ENCODE assay signal across 8 mouse cellular contexts in genomic region chr12:80691671-80692091, GRCm38 (mm10). TPM values are rescaled to one million over a fixed set of nuclear protein-coding genes. Genes with fewer than 3 reads are reported as not detected.
A peak's percentile ranks its signal among the peaks of the same experiment; 100 is the strongest.
DNase-seq lines count a peak whose midpoint lies in the region; ATAC-seq and TF ChIP-seq lines count a peak whose summit lies in the region.
"Had no signal": no experiment of that assay in that cellular context is flagged by ENCODE, and none has a peak within 500 bp of the region (broad histone marks: within the 10 kb centered on the region; RNA-seq: fewer than 3 reads in every experiment).

No protein-coding gene starts in this region.

- TF ChIP-seq EP300 in ES-Bruce4 (IDR thresholded peaks at IDR 0.05; ENCODE audit: insufficient read depth, low read depth, low read length): no peak

- H3K4me3 ChIP-seq in ES-Bruce4 (ENCODE audit: low read depth, low read length): peak overlapping the region; percentile 74
- peak overlapping the region; percentile 51; the same call in 1 of the 2 replicates for H3K4me3 ChIP-seq in intestine, embryonic 14.5 days (ENCODE audit: low read depth, low read length)
- H3K4me3 ChIP-seq in liver, embryonic 16.5 days (ENCODE audit: low read depth, low read length): no peak overlapping the region; the same call in 1 of the 2 replicates
- H3K4me3 ChIP-seq: myocyte had no signal

- DNase-seq in adipocyte (ENCODE audit: low spot score): peak; percentile 12
- peak; percentile 63 for DNase-seq in intestine, embryonic 14.5 days (ENCODE audit: low spot score)
- peak; percentile 83 for DNase-seq in yolk sac, embryonic 10.5 days (ENCODE audit: low spot score)
- DNase-seq in ovary, postnatal 36 days (ENCODE audit: low spot score): no peak

- TF ChIP-seq POLR2A in ES-Bruce4 (IDR thresholded peaks at IDR 0.05; ENCODE audit: insufficient read depth, low read length): no peak

- no peak for TF ChIP-seq CTCF in ES-Bruce4 (IDR thresholded peaks at IDR 0.05; ENCODE audit: low read depth, low read length)

- H3K27me3 ChIP-seq in ES-Bruce4 (ENCODE audit: control insufficient read depth, insufficient read depth, low read length, poor library complexity, severe bottlenecking): no peaks in the 10 kb centered on the region
- H3K27me3 ChIP-seq in intestine, embryonic 14.5 days (replicated peaks; ENCODE audit: control insufficient read depth, insufficient read depth, low read length): peaks cover 36% of the 10 kb centered on the region
- H3K27me3 ChIP-seq in liver, embryonic 16.5 days (ENCODE audit: control insufficient read depth, insufficient read depth, low read depth, low read length): peaks cover 46% of the 10 kb centered on the region

- H3K9ac ChIP-seq in ES-Bruce4 (ENCODE audit: low read depth, poor library complexity, severe bottlenecking): peak overlapping the region; percentile 18; the same call in 1 of the 2 replicates
- H3K9ac ChIP-seq in intestine, embryonic 14.5 days (ENCODE audit: low read length): peak overlapping the region; percentile 36; the same call in 1 of the 2 replicates
- H3K9ac ChIP-seq in liver, embryonic 16.5 days (ENCODE audit: low read depth, low read length): no peak overlapping the region

- H3K27ac ChIP-seq in ES-Bruce4 (ENCODE audit: insufficient read depth, low read length): no peak overlapping the region
- peak overlapping the region; percentile 70 for H3K27ac ChIP-seq in intestine, embryonic 14.5 days (ENCODE audit: low read depth)
- no peak overlapping the region for H3K27ac ChIP-seq in liver, embryonic 16.5 days (ENCODE audit: low read length)

- peak overlapping the region; percentile 61 for H3K4me2 ChIP-seq in intestine, embryonic 14.5 days (ENCODE audit: low read length)
- peak overlapping the region; percentile 65 for H3K4me2 ChIP-seq in liver, embryonic 16.5 days (ENCODE audit: low read depth, low read length)

- no peaks in the 10 kb centered on the region for H3K36me3 ChIP-seq in ES-Bruce4 (ENCODE audit: control insufficient read depth, insufficient read depth, low read length, poor library complexity, severe bottlenecking)
- H3K36me3 ChIP-seq in intestine, embryonic 14.5 days (ENCODE audit: control insufficient read depth, insufficient read depth, low read length): no peaks in the 10 kb centered on the region
- no peaks in the 10 kb centered on the region for H3K36me3 ChIP-seq in liver, embryonic 16.5 days (ENCODE audit: control insufficient read depth, insufficient read depth)

- 11% methylated on average over 12 of the region's 12 CpGs for WGBS in intestine, embryonic 14.5 days
- WGBS in liver, embryonic 16.5 days (ENCODE audit: insufficient replicate concordance): 21% methylated on average over 12 of the region's 12 CpGs

- H3K4me1 ChIP-seq in ES-Bruce4 (ENCODE audit: control insufficient read depth, insufficient read depth, low read length): peaks cover 4% of the 10 kb centered on the region
- H3K4me1 ChIP-seq in intestine, embryonic 14.5 days (replicated peaks; ENCODE audit: control insufficient read depth, insufficient read depth, low read length): peaks cover 5% of the 10 kb centered on the region
- H3K4me1 ChIP-seq in liver, embryonic 16.5 days (ENCODE audit: control insufficient read depth, low read depth, low read length): peaks cover 13% of the 10 kb centered on the region

- ATAC-seq in intestine, embryonic 14.5 days (replicated peaks; ENCODE audit: low FRiP score, low TSS enrichment, low read depth): peak; percentile 70
- ATAC-seq in liver, embryonic 16.5 days (ENCODE audit: low read depth): no peak
- no peak for ATAC-seq in megakaryocyte progenitor cell, adult 5-6 weeks (replicated peaks; ENCODE audit: poor library complexity)

- H3K9me3 ChIP-seq in ES-Bruce4 (replicated peaks; ENCODE audit: control insufficient read depth, insufficient read depth, low read length, poor library complexity, severe bottlenecking): no peaks in the 10 kb centered on the region
- H3K9me3 ChIP-seq in intestine, embryonic 14.5 days (ENCODE audit: control insufficient read depth, low read length): no peaks in the 10 kb centered on the region
- no peaks in the 10 kb centered on the region for H3K9me3 ChIP-seq in liver, embryonic 16.5 days (replicated peaks; ENCODE audit: control insufficient read depth, low read length)

RNA-seq across cellular contexts. Expression of gene Plekhd1, which starts 0.7 kb away (rescaled TPM):
- polyA plus RNA-seq in ES-Bruce4 (2011; ENCODE audit: insufficient read depth, insufficient read length, low read depth, missing spikeins): 5.3 and 6.1 TPM in 2 replicates
- polyA plus RNA-seq in intestine, embryonic 14.5 days (2014; fragmentation: Nextera tagmentation; extraction: Ambion mirVana): 11.8 and 12.1 TPM in 2 replicates
- 0.18 and 0.35 TPM in 2 replicates for polyA plus RNA-seq in liver, embryonic 16.5 days (2015; fragmentation: Nextera tagmentation; extraction: Ambion mirVana)
- not detected in 2 replicates for total RNA-seq in megakaryocyte progenitor cell, adult 5-6 weeks (2015)
- total RNA-seq in megakaryocyte progenitor cell, adult 5-6 weeks (2017): not detected in 2 replicates
- polyA plus RNA-seq: myocyte had no signal

RNA-seq across cellular contexts. Expression of gene Erh, which starts 47.5 kb away (rescaled TPM):
- 84.0 and 84.7 TPM in 2 replicates for polyA plus RNA-seq in ES-Bruce4 (2011; ENCODE audit: insufficient read depth, insufficient read length, low read depth, missing spikeins)
- 316 and 325 TPM in 2 replicates for polyA plus RNA-seq in intestine, embryonic 14.5 days (2014; fragmentation: Nextera tagmentation; extraction: Ambion mirVana)
- 88.5 and 101 TPM in 2 replicates for polyA plus RNA-seq in liver, embryonic 16.5 days (2015; fragmentation: Nextera tagmentation; extraction: Ambion mirVana)
- total RNA-seq in megakaryocyte progenitor cell, adult 5-6 weeks (2015): 117 TPM in 2 replicates
- total RNA-seq in megakaryocyte progenitor cell, adult 5-6 weeks (2017): 96.3 and 127 TPM in 2 replicates

RNA-seq across cellular contexts. Expression of gene Slc39a9, which starts 48.0 kb away (rescaled TPM):
- polyA plus RNA-seq in ES-Bruce4 (2011; ENCODE audit: insufficient read depth, insufficient read length, low read depth, missing spikeins): 16.4 and 18.5 TPM in 2 replicates
- 26.1 and 29.4 TPM in 2 replicates for polyA plus RNA-seq in intestine, embryonic 14.5 days (2014; fragmentation: Nextera tagmentation; extraction: Ambion mirVana)
- 12.4 and 14.6 TPM in 2 replicates for polyA plus RNA-seq in liver, embryonic 16.5 days (2015; fragmentation: Nextera tagmentation; extraction: Ambion mirVana)
- total RNA-seq in megakaryocyte progenitor cell, adult 5-6 weeks (2015): 26.4 and 26.5 TPM in 2 replicates
- 11.5 and 14.6 TPM in 2 replicates for total RNA-seq in megakaryocyte progenitor cell, adult 5-6 weeks (2017)
